In genomic region chr2:127573322-127573721, GRCm38 (mm10) we compare ENCODE assay signal across 21 mouse cellular contexts. TPM values are rescaled to one million over a fixed set of nuclear protein-coding genes. Genes with fewer than 3 reads are reported as not detected.
"Had no signal": no experiment of that assay in that cellular context is flagged by ENCODE, and none has a peak within 500 bp of the region (broad histone marks: within the 10 kb centered on the region; RNA-seq: fewer than 3 reads in every experiment).

No protein-coding gene starts in this region.

- ATAC-seq: liver, embryonic 12.5 days; midbrain, embryonic 13.5 days; midbrain, embryonic 16.5 days had no signal

- H3K4me1 ChIP-seq: limb, embryonic 10.5 days; limb, embryonic 13.5 days; liver, embryonic 12.5 days; liver, embryonic 15.5 days; lung, embryonic 15.5 days; megakaryocyte, embryonic 14.5 days; midbrain, embryonic 10.5 days; midbrain, embryonic 13.5 days had no signal

- H3K27me3 ChIP-seq: limb, embryonic 13.5 days; liver, embryonic 12.5 days; lung, embryonic 15.5 days; midbrain, embryonic 13.5 days had no signal

- H3K9me3 ChIP-seq: limb, embryonic 10.5 days; liver, embryonic 12.5 days; liver, embryonic 15.5 days; lung, embryonic 15.5 days; midbrain, embryonic 13.5 days had no signal

- DNase-seq: kidney, adult 9 months; kidney, postnatal 10 days; kidney, postnatal 36 days; liver; lung, adult 18-20 months; lung, postnatal 10 days; lung, postnatal 36 days; thymus, adult 2 months; thymus, postnatal 14 days; thymus, postnatal 4 days had no signal

- H3K9ac ChIP-seq: limb, embryonic 13.5 days; liver, embryonic 12.5 days; liver, embryonic 15.5 days; lung, embryonic 15.5 days; midbrain, embryonic 13.5 days had no signal

- H3K4me2 ChIP-seq: limb, embryonic 13.5 days; liver, embryonic 12.5 days; liver, embryonic 15.5 days; lung, embryonic 15.5 days; midbrain, embryonic 13.5 days had no signal

- H3K27ac ChIP-seq: limb, embryonic 10.5 days; limb, embryonic 13.5 days; liver, embryonic 12.5 days; liver, embryonic 15.5 days; lung, embryonic 15.5 days; midbrain, embryonic 10.5 days; midbrain, embryonic 13.5 days; stomach, postnatal 0 days had no signal

- H3K4me3 ChIP-seq: limb, embryonic 10.5 days; limb, embryonic 13.5 days; liver, embryonic 12.5 days; liver, embryonic 15.5 days; lung, embryonic 15.5 days; megakaryocyte, embryonic 14.5 days; midbrain, embryonic 10.5 days; midbrain, embryonic 13.5 days had no signal

RNA-seq across cellular contexts. Expression of gene Prom2, which starts 32.1 kb away (rescaled TPM):
- polyA plus RNA-seq: liver, embryonic 12.5 days; liver, embryonic 15.5 days; midbrain, embryonic 13.5 days; neural tube, embryonic 14.5 days had no signal
